Mouse (Mus musculus) kidney, adult 18-20 months (tissue): ENCODE measurements around the gene Shisa5.

Experiments used
- DNase-seq: peaks from one replicate; pipeline ENCODE4 v3.0.0; 2021

Gene Shisa5

GRCm38 (mm10) chr9:109093786-109094552 lies 55.6 kb downstream of the Shisa5 start:
- DNase-seq: peak; percentile 65

DNA sequence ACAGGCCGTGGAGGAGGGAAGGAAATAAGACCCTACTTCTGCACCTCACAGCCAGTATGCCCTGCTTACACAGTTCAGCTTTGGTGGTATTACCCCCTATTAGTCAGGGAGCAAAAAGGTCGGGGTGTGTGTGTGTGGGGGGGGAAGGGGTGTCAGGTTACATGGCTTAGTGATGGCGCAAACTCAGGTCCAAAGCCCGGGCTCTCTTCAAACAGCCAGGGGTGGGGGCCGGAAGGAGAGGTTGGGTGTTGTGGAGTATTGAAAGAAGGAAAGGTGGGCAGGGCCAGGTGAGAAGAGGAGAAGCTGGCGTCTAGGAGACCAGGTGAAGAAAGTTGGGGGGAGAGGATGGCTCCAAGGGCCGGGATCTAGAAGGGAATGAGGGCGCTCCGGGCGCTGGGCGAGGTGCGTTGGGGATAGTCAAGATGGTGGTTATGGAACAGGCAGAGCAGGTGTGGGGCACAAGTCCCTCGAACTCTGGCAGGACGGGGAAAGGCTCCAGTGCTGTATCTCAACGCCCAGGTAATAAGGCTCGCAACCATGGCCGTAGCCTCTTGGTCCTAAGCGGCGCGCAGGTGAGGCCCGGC lies 56.3 kb downstream of the Shisa5 start:
- DNase-seq: no peak

DNA sequence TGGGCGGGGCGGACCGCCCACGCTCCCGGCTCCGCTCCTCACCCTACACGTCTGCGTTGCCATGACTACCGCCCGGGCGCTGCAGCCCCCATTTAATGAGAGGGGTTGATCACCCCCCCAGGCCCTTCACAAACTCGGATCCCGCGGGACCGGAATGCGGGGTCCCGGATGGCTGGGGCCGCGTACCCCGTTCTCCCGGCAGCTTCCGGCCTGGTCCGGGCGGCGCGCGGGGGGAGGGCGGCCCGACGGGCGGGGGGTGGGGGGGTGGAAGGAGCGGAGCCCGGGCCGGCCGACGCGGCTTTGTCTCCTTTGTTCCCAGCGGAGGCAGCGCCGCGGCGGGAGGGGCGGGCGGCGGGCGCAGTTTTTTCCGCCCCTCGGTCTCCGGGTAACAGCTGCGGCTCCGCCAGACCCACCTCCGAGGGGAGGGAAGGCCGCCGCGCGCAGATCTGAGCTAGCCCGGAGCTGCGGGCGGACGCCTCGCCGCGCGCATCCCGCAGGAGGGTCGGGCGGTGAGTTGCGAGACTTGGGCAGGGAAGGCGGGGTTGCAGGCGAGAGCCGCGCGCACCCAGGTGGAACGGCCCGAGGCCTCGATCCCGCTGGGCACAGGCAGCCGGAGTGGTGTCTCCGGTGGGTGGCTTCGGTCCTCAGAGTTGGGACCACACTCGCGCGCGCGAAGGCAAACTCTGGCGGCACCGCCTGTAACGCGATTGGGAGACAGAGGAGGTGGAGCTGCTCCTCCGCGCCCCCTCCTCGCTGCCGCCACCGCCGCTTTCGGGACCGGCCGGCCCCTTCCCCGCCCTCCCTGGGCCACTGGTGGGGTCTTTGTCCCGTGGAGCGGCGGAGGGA lies 57.0 kb downstream of the Shisa5 start, which contains the start of gene Plxnb1:
Gene Plxnb1 (plus strand): TSS at position 253 of the 846 bp plus-strand sequence.
- peak; percentile 76 for DNase-seq

DNA sequence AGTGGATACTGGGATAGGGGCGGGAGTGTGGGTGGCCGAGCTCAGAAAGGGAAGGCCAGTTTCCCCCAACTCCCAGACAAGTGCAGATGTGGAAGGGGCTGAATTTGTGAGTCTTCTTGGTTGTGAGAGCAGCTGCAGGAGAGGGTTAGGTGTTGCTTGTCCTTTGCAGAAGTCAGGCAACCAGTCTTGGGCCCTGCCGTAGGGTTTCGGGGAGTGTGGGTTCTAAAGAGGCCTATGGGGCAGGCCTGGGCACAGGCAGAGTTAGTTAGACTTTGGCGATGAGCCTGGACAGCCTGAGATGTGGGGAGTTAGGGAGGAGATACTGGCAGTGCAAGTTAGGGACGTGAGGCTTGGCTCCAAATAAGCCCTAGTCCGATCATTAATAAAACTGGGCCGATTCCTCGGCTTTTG lies 57.9 kb downstream of the Shisa5 start:
- DNase-seq: peak; percentile 38

DNA sequence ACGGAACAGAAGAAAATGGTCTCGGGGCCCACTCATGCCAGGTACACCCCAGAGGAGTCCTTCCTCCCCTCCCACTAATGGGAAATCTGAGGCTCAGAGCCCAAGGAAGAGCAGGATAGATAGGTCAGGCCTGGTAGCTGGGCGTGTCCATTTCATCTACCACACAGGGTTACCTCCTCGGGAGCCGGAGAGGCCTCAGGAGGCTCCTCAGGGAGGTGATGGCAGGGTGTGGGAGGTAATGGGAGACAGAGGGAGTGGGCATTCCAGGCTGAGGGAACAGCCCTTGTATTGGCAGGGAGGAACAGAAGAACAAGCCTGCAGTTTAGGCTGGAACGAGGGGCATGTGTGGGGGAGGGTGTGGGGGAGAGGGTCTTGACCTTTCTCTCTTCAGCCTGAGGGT lies 58.5 kb downstream of the Shisa5 start:
- no peak for DNase-seq

GRCm38 (mm10) chr9:109097291-109097690 lies 58.9 kb downstream of the Shisa5 start:
- no peak for DNase-seq

DNA sequence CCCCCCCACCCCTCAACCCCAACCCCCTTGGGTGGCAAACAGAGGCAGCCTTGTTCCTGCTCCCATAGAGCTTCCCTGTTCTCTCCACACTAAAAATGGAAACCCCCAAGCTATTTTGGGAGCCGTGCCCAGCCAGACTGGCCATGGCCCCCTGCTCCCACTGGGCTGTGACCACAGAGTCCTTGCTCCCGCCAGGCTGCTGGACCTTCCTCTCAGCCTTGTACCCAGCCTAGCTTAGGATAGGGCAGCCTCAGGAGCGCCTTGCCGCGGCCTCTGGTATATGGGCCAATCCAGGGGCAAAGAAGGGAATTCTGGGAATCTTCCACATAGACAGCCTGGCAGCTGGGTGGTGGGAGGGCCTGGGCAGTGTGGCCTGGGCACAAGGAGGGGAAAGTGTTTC lies 59.5 kb downstream of the Shisa5 start:
- DNase-seq: no peak

- no peak for DNase-seq
Measured at GRCm38 (mm10) chr9:109098366-109098765, 60.0 kb downstream of the Shisa5 start.

DNA sequence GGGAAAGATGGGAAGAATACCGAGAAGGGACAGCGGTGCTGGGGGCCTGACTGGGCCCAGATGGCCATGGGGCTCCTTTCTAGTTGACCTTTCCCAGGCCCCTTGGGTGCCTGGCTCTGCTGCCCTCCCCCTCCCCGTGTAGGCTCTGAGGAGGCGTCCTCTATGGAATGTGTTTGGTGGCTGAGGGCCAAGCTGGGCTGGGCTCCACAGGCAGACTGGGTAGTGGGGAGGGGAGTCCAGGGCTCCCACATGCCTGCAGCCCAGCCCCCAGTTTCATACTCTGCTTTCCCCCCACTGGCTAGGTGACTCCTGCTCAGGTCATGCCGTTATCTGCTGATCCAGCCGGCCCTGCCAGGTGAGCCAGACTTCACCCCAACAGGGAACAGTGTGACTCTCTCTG lies 60.6 kb downstream of the Shisa5 start:
- peak; percentile 77 for DNase-seq

- DNase-seq: no peak
Measured at GRCm38 (mm10) chr9:109100307-109100928, 62.1 kb downstream of the Shisa5 start.

DNA sequence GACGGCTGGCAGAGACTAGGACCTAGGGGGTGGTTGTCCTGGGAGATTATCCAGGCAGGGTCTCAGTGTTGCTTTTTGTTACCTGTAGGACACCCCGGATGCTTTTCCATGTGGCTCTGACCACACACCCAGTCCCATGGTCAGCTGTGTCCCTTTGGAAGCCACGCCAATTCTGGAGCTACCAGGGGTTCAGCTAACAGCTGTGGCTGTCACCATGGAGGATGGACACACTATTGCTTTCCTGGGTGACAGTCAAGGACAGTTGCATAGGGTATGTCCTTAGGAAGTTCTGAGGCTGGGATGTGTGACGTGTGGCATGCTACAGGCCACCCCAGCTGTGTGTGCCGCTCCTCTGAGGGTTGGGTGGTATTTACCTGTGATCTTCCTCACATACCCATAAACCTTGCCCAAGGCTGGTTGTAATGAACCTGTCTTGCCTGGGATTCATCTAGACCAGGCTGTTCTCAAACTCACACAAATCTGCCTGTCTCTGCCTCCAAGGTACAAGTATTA lies 63.6 kb downstream of the Shisa5 start:
- no peak for DNase-seq

GRCm38 (mm10) chr9:109102541-109102940 lies 64.2 kb downstream of the Shisa5 start:
- no peak for DNase-seq

DNA sequence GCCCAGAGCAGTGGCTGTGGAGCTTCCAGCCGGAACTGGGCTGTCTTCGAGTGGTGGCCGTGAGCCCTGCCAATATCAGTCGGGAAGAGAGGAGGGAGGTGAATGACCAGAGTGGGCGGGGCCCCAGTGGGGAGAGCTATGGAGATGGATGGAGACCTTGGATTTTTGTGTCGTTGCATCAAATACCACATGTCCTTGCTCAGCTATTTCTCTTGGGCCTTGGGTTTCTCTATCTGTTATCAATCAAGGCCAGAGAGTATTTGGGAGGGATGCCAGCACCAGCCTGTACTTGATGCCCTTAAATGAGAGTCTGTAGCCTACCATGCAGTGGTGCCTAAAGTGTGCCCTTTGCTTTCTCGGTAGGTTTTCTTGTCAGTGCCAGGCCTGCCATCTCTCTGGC lies 64.9 kb downstream of the Shisa5 start:
- no peak for DNase-seq

DNA sequence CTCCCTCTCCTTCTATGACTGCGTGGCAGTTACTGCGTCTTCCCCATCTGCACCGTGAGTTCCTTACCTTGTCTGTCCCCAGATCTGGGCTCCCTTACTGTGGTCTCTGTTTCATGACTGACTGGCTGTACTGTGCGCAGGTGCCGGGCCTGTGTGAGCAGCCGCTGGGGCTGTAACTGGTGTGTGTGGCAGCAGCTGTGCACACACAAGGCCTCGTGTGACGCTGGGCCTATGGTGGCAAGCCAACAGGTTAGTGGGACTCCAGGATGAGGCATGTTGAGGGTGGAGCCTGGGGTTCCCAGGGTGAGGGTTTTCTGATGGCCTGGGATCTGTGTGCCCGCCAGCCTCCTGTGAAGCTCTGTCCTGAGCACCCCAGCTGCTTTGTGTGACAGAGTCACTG lies 65.7 kb downstream of the Shisa5 start:
- DNase-seq: no peak

- DNase-seq: no peak
Measured at GRCm38 (mm10) chr9:109105011-109105410, 66.6 kb downstream of the Shisa5 start.

GRCm38 (mm10) chr9:109105648-109106047 lies 67.3 kb downstream of the Shisa5 start:
- DNase-seq: no peak

GRCm38 (mm10) chr9:109107341-109107740 lies 69.0 kb downstream of the Shisa5 start:
- no peak for DNase-seq
